Mouse (Mus musculus): Measurements from ENCODE around the gene Gm20388.

DNA sequence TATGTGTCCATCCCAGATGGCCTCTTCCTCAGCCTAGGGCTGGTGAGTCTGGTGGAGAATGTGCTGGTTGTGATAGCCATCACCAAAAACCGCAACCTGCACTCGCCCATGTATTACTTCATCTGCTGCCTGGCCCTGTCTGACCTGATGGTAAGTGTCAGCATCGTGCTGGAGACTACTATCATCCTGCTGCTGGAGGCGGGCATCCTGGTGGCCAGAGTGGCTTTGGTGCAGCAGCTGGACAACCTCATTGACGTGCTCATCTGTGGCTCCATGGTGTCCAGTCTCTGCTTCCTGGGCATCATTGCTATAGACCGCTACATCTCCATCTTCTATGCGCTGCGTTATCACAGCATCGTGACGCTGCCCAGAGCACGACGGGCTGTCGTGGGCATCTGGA lies 3497.0 kb downstream of the Gm20388 start:
- TF ChIP-seq GATA1 (IDR thresholded peaks at IDR 0.05; ENCODE audit: low read length): no peak
- TF ChIP-seq TAL1 (IDR thresholded peaks at IDR 0.05; ENCODE audit: low read length): no peak

Measured in erythroblast, embryonic 14.5 days (primary cell).